Mouse (Mus musculus) neural tube, embryonic 13.5 days (tissue): ENCODE measurements around the gene Sdr9c7. TPM values are rescaled to one million over a fixed set of nuclear protein-coding genes. Genes with fewer than 3 reads are reported as not detected.

Source experiments
- ATAC-seq: fragments of 200-750 bp; cut with Nextera tagmentation; 2 replicates; pipeline ENCODE4 v1.8.0; 2017; ENCODE audit warnings: low read depth, mild to moderate bottlenecking, moderate TSS enrichment, moderate library complexity
- H3K27ac ChIP-seq: fragments of 300-500 bp; sonication (generic); replicated peaks from 2 replicates; pipeline ENCODE4 v1.5.1; 2015; ENCODE audit warnings: moderate library complexity, mild to moderate bottlenecking, inconsistent platforms
- H3K27me3 ChIP-seq: fragments of 300-500 bp; sonication (generic); 2 replicates; pipeline ENCODE4 v1.6.1; 2015; ENCODE audit warnings: mild to moderate bottlenecking, inconsistent platforms
- H3K36me3 ChIP-seq: fragments of 300-500 bp; sonication (generic); 2 replicates; pipeline ENCODE4 v1.6.1; 2015; ENCODE audit warnings: mild to moderate bottlenecking, inconsistent platforms
- H3K4me1 ChIP-seq: fragments of 300-500 bp; sonication (generic); replicated peaks from 2 replicates; pipeline ENCODE4 v1.6.1; 2015; ENCODE audit warnings: inconsistent platforms
- H3K4me2 ChIP-seq: fragments of 300-500 bp; sonication (generic); 2 replicates; pipeline ENCODE4 v1.6.1; 2015; ENCODE audit warnings: inconsistent platforms, mild to moderate bottlenecking, moderate library complexity
- H3K4me3 ChIP-seq: fragments of 300-500 bp; sonication (generic); 2 replicates; pipeline ENCODE4 v1.5.1; 2015; ENCODE audit warnings: mild to moderate bottlenecking, inconsistent platforms
- H3K9ac ChIP-seq: fragments of 300-500 bp; sonication (generic); 2 replicates; pipeline ENCODE4 v1.6.1; 2015; ENCODE audit warnings: moderate library complexity, mild to moderate bottlenecking, inconsistent platforms
- H3K9me3 ChIP-seq: fragments of 300-500 bp; sonication (generic); 2 replicates; pipeline ENCODE4 v1.6.1; 2016; ENCODE audit warnings: inconsistent platforms
- WGBS: fragments of 180-500 bp; shearing (Covaris S2); methylation state at CpG from one replicate; pipeline ENCODE4 v1.1.7; 2015; 5-methylcytosine and 5-hydroxymethylcytosine counted together
- polyA plus RNA-seq: library from polyadenylated mRNA; unstranded; fragments of >200 nt; fragmentation: Nextera tagmentation; extraction: Ambion mirVana; gene quantifications from 2 replicates; pipeline ENCODE4 v1.2.1, GENCODE M21; 2015

The Sdr9c7 gene
- polyA plus RNA-seq, 1 experiment from 2014 or later, result not detected

DNA sequence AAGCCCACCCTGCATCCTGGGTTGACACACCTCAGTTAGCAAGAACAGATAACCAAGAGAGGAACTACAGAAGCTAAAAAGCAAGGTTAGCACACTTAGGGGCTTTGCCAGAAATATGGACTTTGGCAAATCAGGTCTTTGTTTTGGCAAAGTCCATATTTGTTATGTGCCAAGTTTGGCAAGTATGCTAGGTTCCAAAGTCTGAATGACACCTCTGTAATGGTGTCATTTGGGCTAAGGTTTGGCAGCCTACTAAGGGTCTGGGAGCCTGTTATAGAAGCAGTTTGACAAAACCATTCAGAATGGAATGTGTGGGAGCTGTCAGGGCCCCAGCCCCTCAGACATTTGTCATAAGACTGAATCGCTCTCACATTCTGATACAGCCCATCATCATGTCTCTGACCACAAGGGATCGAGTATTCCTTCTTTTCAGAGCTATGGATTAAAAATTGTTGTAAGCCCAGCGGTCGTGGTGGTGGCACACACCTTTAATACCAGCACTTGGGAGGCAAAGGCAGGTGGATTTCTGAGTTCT, 51.3 kb downstream of the Sdr9c7 start:
- H3K9me3 ChIP-seq, result no peaks in the 10 kb centered on the region
- H3K9ac ChIP-seq, result no peak overlapping the region
- ATAC-seq, result no peak
- H3K27ac ChIP-seq, result no peak overlapping the region
- H3K4me1 ChIP-seq, result no peaks in the 10 kb centered on the region
- no peak overlapping the region for H3K4me2 ChIP-seq
- no peak overlapping the region for H3K4me3 ChIP-seq
- no peaks in the 10 kb centered on the region for H3K36me3 ChIP-seq
- 87% methylated on average over 4 of the region's 4 CpGs for WGBS
- no peaks in the 10 kb centered on the region for H3K27me3 ChIP-seq

DNA sequence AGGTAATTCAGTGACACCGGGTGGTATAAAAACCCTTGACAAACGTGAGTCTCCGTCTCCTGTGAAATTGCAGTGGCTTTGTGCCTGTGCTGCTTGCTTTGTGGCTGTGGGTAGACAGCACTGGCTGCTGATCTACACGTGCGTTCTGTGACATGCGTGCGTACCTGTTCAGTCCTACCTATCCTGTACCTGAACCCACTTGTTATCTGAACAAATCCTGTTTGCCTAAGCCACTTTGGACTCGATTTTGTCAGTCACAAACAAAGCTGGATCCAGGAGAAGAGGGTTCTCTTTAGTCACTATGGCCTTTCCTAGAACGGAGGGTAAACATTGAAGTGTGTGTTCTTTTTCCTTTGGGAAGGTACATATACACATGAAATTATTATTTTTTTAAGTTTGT, 53.1 kb downstream of the Sdr9c7 start:
- Histone ChIP-seq H3K27me3 (no peaks in the 10 kb centered on the region), H3K9me3 (no peaks in the 10 kb centered on the region), H3K27ac (no peak overlapping the region), H3K9ac (no peak overlapping the region), H3K36me3 (no peaks in the 10 kb centered on the region), H3K4me1 (no peaks in the 10 kb centered on the region), H3K4me3 (no peak overlapping the region), H3K4me2 (no peak overlapping the region)
- WGBS, result 82% methylated on average over 9 of the region's 9 CpGs
- ATAC-seq, result no peak

DNA sequence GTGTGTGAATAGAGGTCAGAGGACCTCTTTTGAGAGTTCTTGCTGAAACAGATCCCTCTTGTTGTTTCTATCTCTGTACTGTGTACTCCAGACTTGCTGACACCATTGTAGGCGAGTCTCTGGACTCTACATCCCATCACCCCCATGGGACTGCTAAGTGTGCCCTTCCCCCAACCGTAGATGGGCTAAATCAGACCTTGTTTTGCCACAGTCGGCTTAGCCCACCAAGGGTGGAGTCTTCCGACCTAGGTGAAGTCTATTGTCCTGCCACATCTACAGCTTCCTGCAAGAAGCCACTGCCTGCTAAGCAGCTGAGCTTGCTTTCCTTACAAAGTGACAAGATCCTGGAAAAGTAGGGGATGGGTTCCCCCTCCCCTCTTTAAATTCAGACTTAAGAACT, 53.5 kb downstream of the Sdr9c7 start:
- H3K9me3 ChIP-seq, result no peaks in the 10 kb centered on the region
- no peak overlapping the region for H3K9ac ChIP-seq
- WGBS, result 80% methylated on average over 4 of the region's 4 CpGs
- H3K27ac ChIP-seq, result no peak overlapping the region
- H3K4me3 ChIP-seq, result no peak overlapping the region
- H3K27me3 ChIP-seq, result no peaks in the 10 kb centered on the region
- no peaks in the 10 kb centered on the region for H3K4me1 ChIP-seq
- no peaks in the 10 kb centered on the region for H3K36me3 ChIP-seq
- ATAC-seq, result no peak
- no peak overlapping the region for H3K4me2 ChIP-seq

DNA sequence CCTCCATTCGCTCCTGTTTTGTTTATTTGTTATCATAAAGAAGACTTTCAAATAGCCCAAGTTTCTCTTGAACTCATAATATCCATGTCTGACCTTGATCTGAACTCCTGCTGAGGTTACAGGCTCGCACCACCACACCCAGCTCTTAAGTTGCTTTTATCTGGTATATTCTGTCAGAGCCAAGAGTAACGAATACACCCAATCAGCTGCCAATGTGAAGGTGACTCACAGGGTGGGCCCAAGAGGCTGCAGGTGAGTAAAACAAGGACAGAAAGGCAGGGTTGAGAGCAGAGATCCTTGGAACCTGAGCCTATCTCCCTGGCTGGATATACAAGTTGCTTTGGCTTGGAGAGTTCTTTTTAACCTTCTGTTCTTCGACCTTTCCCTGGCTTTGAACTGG, 56.7 kb downstream of the Sdr9c7 start:
- no peak for ATAC-seq
- no peaks in the 10 kb centered on the region for H3K36me3 ChIP-seq
- no peak overlapping the region for H3K9ac ChIP-seq
- H3K4me3 ChIP-seq, result no peak overlapping the region
- H3K4me2 ChIP-seq, result no peak overlapping the region
- no peak overlapping the region for H3K27ac ChIP-seq
- H3K9me3 ChIP-seq, result no peaks in the 10 kb centered on the region
- H3K27me3 ChIP-seq, result no peaks in the 10 kb centered on the region
- H3K4me1 ChIP-seq, result no peaks in the 10 kb centered on the region
- 68% methylated on average over 4 of the region's 4 CpGs for WGBS

DNA sequence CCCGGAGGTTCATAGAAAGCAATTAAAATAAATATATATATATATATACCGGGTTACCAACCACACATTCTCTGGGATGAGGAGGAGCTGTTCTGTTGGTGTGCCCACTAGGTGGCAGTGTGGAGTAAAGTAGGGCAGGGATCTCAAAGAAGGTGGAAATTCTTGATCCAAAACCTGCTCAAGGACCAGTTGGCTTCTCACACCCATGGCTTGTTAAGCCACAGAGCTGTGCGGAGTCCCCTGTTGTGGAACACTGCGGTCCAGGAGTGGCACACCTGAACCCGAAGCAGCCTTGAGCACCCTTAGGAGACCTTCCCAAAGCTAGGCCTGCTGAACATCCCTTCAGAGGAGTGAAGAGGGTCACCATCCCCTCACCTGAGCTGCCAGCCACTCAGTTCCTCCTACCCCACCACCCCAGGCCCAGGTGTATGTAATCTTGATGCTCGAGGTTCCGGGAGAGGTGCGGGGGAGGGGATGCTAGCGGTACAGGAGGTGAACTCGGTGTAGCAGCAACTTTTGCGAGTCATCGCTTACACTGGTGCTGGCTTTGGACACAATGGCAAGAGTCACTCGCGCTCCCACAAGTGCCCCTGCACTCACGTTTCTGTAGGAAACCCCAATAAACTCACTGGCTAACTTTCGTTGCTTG, 58.0 kb downstream of the Sdr9c7 start:
- Histone ChIP-seq H3K36me3 (no peaks in the 10 kb centered on the region), H3K4me2 (no peak overlapping the region), H3K27me3 (no peaks in the 10 kb centered on the region), H3K9me3 (no peaks in the 10 kb centered on the region), H3K27ac (no peak overlapping the region), H3K4me3 (no peak overlapping the region), H3K4me1 (no peaks in the 10 kb centered on the region), H3K9ac (no peak overlapping the region)
- ATAC-seq, result no peak
- 56% methylated on average over 16 of the region's 16 CpGs for WGBS

DNA sequence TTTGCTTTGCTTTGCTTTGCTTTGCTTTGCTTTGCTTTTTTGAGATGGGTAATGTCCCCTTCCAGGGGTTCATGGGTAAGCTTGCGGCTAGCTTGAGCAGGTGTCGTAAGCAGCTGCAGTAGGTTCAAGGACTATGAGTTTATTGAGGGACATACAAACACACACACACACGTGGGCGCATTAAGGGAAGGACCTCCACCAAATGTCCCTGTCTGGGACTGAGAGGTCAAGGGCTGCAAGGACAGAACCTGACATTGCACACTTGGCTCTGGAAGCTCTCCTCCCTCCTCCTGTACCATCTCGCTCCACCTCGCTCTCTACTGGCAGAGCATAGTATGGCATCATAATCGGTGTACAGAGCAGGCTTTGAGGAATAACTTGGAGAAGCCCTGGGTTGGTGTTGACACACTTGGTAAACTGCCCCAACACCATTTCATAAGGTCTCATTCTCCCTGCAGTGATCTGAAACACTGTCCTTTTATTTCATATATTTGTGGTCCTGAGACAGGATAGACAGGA, 60.9 kb downstream of the Sdr9c7 start:
- 93% methylated on average over 7 of the region's 7 CpGs for WGBS

More for the DNA sequence above, 60.9 kb downstream of the Sdr9c7 start:
- Histone ChIP-seq H3K4me2 (no peak overlapping the region), H3K27me3 (no peaks in the 10 kb centered on the region), H3K4me3 (no peak overlapping the region), H3K27ac (no peak overlapping the region), H3K4me1 (no peaks in the 10 kb centered on the region), H3K9ac (no peak overlapping the region), H3K36me3 (no peaks in the 10 kb centered on the region), H3K9me3 (no peaks in the 10 kb centered on the region)
- ATAC-seq, result no peak

Other genes with a start within 250 kb of the Sdr9c7 start
- gene Nemp1, start 231.6 kb upstream of the Sdr9c7 start, polyA plus RNA-seq, result 3.3 and 3.6 TPM in 2 replicates
- 4.0 and 4.5 TPM in 2 replicates for gene Nab2, start 229.9 kb upstream of the Sdr9c7 start, polyA plus RNA-seq
- gene Myo1a, start 193.3 kb upstream of the Sdr9c7 start, polyA plus RNA-seq, result 0.88 and 0.96 TPM in 2 replicates
- 0.31 and 1.9 TPM in 2 replicates for gene Tac2, start 174.0 kb upstream of the Sdr9c7 start, polyA plus RNA-seq
- gene Zbtb39, start 159.0 kb upstream of the Sdr9c7 start, polyA plus RNA-seq, result 3.3 and 4.5 TPM in 2 replicates
- gene Gpr182, start 146.8 kb upstream of the Sdr9c7 start, polyA plus RNA-seq, result 0.45 and 0.92 TPM in 2 replicates
- gene Rdh1, start 138.8 kb upstream of the Sdr9c7 start, polyA plus RNA-seq, result not detected in 2 replicates
- not detected in 2 replicates for gene Rdh16f1, start 138.7 kb upstream of the Sdr9c7 start, polyA plus RNA-seq
- 0.14 and 0.20 TPM in 2 replicates for gene Rdh9, start 122.1 kb upstream of the Sdr9c7 start, polyA plus RNA-seq
- gene Rdh16, start 97.4 kb upstream of the Sdr9c7 start, polyA plus RNA-seq, result not detected in 2 replicates
- gene Rdh19, start 48.6 kb upstream of the Sdr9c7 start, polyA plus RNA-seq, result not detected in 2 replicates
- gene Rdh16f2, start 32.0 kb upstream of the Sdr9c7 start, polyA plus RNA-seq, result not detected in 2 replicates
- not detected in 2 replicates for gene Rdh7, start 9.7 kb upstream of the Sdr9c7 start, polyA plus RNA-seq
- not detected in 2 replicates for gene Hsd17b6, start 109.1 kb downstream of the Sdr9c7 start, polyA plus RNA-seq
- 32.1 and 35.9 TPM in 2 replicates for gene Prim1, start 116.7 kb downstream of the Sdr9c7 start, polyA plus RNA-seq
- gene Naca, start 137.1 kb downstream of the Sdr9c7 start, polyA plus RNA-seq, result 612 and 618 TPM in 2 replicates
- 448 and 456 TPM in 2 replicates for gene Ptges3, start 160.4 kb downstream of the Sdr9c7 start, polyA plus RNA-seq
- gene Atp5b, start 184.8 kb downstream of the Sdr9c7 start, polyA plus RNA-seq, result 2,119 and 2,171 TPM in 2 replicates
- gene Baz2a, start 193.1 kb downstream of the Sdr9c7 start, polyA plus RNA-seq, result 10.9 and 12.2 TPM in 2 replicates